Mouse (Mus musculus) hindbrain, embryonic 13.5 days (tissue): ENCODE results near the gene Fmo6. TPM values are rescaled to one million over a fixed set of nuclear protein-coding genes. Genes with fewer than 3 reads are reported as not detected.

ENCODE experiments used
- ATAC-seq: fragments of 200-750 bp; cut with Nextera tagmentation; 2 replicates; pipeline ENCODE4 v1.8.0; 2017; ENCODE audit warnings: moderate TSS enrichment; ENCODE audit not compliant: low FRiP score
- H3K27ac ChIP-seq: fragments of 300-500 bp; sonication (generic); 2 replicates; pipeline ENCODE4 v1.5.1; 2015; ENCODE audit warnings: inconsistent platforms, mild to moderate bottlenecking, moderate library complexity
- H3K27me3 ChIP-seq: fragments of 300-500 bp; sonication (generic); 2 replicates; pipeline ENCODE4 v1.6.1; 2015; ENCODE audit warnings: mild to moderate bottlenecking, inconsistent platforms
- H3K36me3 ChIP-seq: fragments of 300-500 bp; sonication (generic); 2 replicates; pipeline ENCODE4 v1.6.1; 2015; ENCODE audit warnings: mild to moderate bottlenecking, inconsistent platforms
- H3K4me1 ChIP-seq: fragments of 300-500 bp; sonication (generic); replicated peaks from 2 replicates; pipeline ENCODE4 v1.6.1; 2015; ENCODE audit warnings: inconsistent platforms
- H3K4me2 ChIP-seq: fragments of 300-500 bp; sonication (generic); 2 replicates; pipeline ENCODE4 v1.6.1; 2015; ENCODE audit warnings: inconsistent platforms, mild to moderate bottlenecking, moderate library complexity
- H3K4me3 ChIP-seq: fragments of 300-500 bp; sonication (generic); 2 replicates; pipeline ENCODE4 v1.5.1; 2015; ENCODE audit warnings: mild to moderate bottlenecking, inconsistent platforms
- H3K9ac ChIP-seq: fragments of 300-500 bp; sonication (generic); 2 replicates; pipeline ENCODE4 v1.6.1; 2015; ENCODE audit warnings: mild to moderate bottlenecking, inconsistent platforms
- H3K9me3 ChIP-seq: fragments of 300-500 bp; sonication (generic); 2 replicates; pipeline ENCODE4 v1.6.1; 2016; ENCODE audit warnings: inconsistent platforms
- WGBS: fragments of 180-500 bp; shearing (Covaris S2); methylation state at CpG from one replicate; pipeline ENCODE4 v1.1.7; 2015; 5-methylcytosine and 5-hydroxymethylcytosine counted together
- polyA plus RNA-seq: library from polyadenylated mRNA; unstranded; fragments of >200 nt; fragmentation: Nextera tagmentation; extraction: Ambion mirVana; gene quantifications from 2 replicates; pipeline ENCODE4 v1.2.1, GENCODE M21; 2015

The Fmo6 gene
- polyA plus RNA-seq, 1 experiment from 2014 or later = not detected

DNA sequence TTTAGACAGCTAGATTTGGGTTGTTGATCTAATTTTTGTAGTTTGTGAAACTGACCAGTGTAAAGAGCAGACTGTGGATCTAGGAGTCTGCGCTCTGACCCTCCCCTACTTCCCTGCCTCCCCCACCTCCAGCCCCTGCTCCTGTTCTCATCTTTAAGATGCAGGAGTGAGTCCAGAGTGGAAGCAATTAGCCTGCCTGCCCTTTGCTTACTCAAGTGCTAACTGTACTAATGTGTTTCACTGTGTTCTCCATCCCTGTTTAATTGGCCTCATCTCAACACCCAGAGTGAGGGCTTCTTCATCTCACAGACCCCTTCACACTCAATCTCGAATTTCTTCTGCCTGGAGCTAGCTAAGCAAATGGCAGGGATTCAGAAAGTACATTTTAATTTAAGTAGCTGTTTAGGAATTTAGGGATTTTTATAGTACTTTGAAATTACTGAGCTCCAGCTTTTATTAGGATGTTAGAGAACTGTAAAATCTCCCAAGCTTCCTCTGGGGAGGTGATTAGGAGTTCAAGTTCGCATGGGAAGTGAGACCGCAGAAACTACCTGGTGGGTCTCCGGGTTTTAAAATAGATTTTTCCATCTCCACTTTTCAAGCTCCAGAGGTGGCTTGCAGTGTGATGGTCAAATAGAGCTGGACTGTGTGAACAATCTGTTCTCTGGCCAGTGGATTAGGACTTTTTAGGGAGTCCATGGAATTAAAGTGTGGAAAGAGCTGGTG lies 818 bp upstream of the Fmo6 start:
- Histone ChIP-seq H3K4me3 (no peak overlapping the region), H3K9ac (no peak overlapping the region), H3K27ac (no peak overlapping the region), H3K36me3 (no peaks in the 10 kb centered on the region), H3K27me3 (no peaks in the 10 kb centered on the region), H3K9me3 (no peaks in the 10 kb centered on the region), H3K4me2 (no peak overlapping the region), H3K4me1 (no peaks in the 10 kb centered on the region)
- WGBS = 88% methylated on average over 5 of the region's 5 CpGs
- no peak for ATAC-seq

DNA sequence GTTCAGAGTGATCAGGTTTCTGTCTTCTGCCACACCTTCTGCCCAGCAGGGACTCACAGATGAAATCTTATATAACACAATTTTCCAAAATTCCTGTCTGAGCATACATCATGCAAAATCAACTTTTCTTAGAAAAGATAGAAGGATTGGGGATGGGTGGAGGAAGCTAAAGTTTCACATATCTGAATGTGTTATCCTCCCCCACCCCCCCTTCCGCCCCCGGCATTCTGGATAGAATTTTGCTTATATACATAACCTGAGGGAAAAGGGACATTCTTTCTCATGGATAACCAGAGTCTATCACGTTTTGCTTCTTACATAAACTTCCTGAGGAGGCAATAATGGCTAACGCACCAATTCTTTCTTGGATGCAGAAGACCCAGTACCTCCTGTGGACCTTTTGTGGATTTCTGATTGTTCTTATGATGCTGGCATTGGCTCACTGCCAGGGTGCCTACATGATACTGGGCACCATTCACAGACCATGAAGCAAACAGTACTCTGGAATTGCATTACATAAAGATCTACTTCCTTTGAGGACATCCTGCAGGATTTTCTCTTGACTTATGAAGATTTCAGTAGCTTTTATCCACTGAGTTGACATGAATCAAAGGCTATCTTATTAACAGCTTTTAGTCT lies 2.8 kb downstream of the Fmo6 start:
- Histone ChIP-seq H3K9me3 (no peaks in the 10 kb centered on the region), H3K27me3 (no peaks in the 10 kb centered on the region), H3K4me2 (no peak overlapping the region), H3K4me3 (no peak overlapping the region), H3K9ac (no peak overlapping the region), H3K27ac (no peak overlapping the region), H3K4me1 (no peaks in the 10 kb centered on the region), H3K36me3 (no peaks in the 10 kb centered on the region)
- no peak for ATAC-seq
- WGBS = 71% methylated on average over 4 of the region's 4 CpGs

DNA sequence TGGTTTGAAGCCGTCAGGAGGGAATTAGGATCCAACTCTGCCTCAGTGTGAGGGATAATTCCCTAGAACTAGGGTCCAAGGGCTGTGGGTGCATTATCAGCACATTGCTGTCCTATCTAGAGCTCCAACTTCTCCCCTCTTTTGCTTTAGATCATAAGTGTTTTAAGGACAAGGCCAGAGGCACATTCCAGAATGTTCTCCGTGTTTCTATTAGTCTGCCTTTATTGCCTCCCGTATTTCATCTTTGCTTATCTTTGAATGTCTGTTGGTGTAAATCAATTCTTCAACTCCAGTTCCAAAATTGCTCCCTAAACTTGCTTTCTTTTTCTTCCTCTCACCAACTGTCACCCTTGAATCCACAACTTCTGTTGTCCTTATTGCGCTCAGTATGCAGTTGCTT lies 4.9 kb downstream of the Fmo6 start:
- Histone ChIP-seq H3K36me3 (no peaks in the 10 kb centered on the region), H3K27me3 (no peaks in the 10 kb centered on the region), H3K4me1 (no peaks in the 10 kb centered on the region), H3K9ac (no peak overlapping the region), H3K9me3 (no peaks in the 10 kb centered on the region), H3K27ac (no peak overlapping the region), H3K4me2 (no peak overlapping the region), H3K4me3 (no peak overlapping the region)
- no peak for ATAC-seq
- 92% methylated on average over 4 of the region's 4 CpGs for WGBS

DNA sequence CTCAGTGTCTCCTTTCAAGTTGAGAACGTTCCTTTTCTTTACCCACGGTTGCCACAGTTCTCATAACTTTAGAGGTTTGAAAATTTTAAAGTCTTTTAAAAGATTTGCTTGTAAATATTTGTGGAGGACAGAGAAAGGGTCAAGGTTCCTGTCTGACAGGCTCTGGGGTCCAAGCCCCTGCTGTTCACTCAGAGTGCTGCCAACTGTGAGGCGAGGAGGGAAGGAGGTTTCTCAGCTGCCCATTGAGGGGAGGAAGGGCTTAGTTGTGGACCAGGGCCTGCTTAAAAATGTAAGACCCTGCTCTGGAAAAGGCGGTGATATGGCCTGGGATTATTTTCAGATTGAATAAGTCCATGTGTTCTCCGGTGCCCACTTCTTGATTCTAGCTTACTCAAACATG lies 5.4 kb downstream of the Fmo6 start:
- no peaks in the 10 kb centered on the region for H3K4me1 ChIP-seq
- H3K36me3 ChIP-seq = no peaks in the 10 kb centered on the region
- H3K9ac ChIP-seq = no peak overlapping the region
- H3K4me3 ChIP-seq = no peak overlapping the region
- no peaks in the 10 kb centered on the region for H3K27me3 ChIP-seq
- no peaks in the 10 kb centered on the region for H3K9me3 ChIP-seq
- no peak overlapping the region for H3K27ac ChIP-seq
- ATAC-seq = no peak
- 79% methylated on average over 5 of the region's 5 CpGs for WGBS
- H3K4me2 ChIP-seq = no peak overlapping the region

DNA sequence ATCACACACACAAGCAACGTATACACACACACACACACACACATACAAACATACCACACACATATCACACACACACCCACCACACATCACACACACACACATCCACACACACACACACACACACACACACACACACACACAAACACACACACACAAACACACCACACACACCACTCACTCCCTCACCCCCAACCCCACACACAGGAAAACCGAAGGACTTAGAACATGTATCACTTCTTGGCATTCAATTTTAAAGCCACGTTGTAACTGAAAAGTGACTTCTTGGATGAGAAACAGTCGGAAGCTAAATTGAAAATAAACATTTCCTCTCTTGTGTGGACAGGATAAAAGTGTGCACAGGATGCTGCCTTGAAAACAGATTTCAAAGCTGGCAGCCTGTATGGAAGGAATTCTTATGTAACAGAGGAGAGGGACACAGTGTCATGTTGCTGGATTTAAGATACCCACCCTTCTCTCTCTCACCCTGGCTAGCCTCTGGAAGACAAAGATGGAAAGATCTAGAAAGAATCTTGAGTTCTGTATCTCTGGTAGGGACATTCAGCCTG lies 5.9 kb downstream of the Fmo6 start:
- no peaks in the 10 kb centered on the region for H3K4me1 ChIP-seq
- ATAC-seq = no peak
- no peak overlapping the region for H3K4me3 ChIP-seq
- H3K27me3 ChIP-seq = no peaks in the 10 kb centered on the region
- H3K9me3 ChIP-seq = no peaks in the 10 kb centered on the region
- 77% methylated on average over 4 of the region's 4 CpGs for WGBS
- no peaks in the 10 kb centered on the region for H3K36me3 ChIP-seq
- no peak overlapping the region for H3K9ac ChIP-seq
- no peak overlapping the region for H3K4me2 ChIP-seq
- H3K27ac ChIP-seq = no peak overlapping the region

DNA sequence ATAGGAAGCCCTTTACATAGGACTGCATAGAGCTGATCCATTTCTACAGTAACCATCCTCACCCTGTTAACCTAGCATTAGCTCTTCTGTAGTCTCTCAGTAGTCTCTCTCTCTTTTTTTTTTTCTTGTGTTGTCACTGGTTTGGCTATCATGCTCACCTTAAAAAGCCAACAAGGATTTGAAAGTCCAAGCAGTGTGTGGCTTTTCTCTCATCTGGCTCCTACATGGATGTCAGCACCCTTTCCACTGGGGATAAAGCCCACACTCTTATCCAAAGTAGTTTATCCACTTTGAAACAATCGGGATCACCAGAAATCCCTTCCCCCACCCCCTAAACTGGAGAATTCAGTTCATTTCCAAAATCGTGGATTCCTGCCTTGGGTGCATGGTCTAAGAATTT lies 6.7 kb downstream of the Fmo6 start:
- H3K9me3 ChIP-seq = no peaks in the 10 kb centered on the region
- no peak overlapping the region for H3K4me2 ChIP-seq
- no peaks in the 10 kb centered on the region for H3K4me1 ChIP-seq
- WGBS = 69% methylated on average over 2 of the region's 2 CpGs
- no peaks in the 10 kb centered on the region for H3K36me3 ChIP-seq
- no peak overlapping the region for H3K27ac ChIP-seq
- no peaks in the 10 kb centered on the region for H3K27me3 ChIP-seq
- no peak overlapping the region for H3K4me3 ChIP-seq
- no peak for ATAC-seq
- H3K9ac ChIP-seq = no peak overlapping the region

DNA sequence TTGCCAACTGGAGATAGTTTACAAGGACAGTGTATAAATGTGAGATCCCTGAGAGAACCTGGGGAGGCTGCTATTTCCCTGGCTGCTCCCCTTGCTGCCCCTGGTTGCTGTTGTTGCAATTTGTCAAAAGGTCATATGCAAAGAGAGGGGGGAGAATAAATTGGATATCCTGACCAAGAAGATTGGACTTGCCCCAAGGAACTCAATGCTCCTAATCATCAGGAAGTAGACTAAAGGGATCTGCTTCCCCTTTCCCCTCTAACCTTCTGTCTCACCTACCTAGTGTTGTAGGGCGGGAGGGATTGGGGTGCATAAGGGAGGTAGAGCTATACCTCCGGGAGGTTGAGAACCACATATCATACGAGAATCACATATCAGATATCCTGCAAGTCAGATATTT lies 8.2 kb downstream of the Fmo6 start:
- no peak for ATAC-seq
- no peak overlapping the region for H3K4me3 ChIP-seq
- no peak overlapping the region for H3K27ac ChIP-seq
- no peak overlapping the region for H3K4me2 ChIP-seq
- H3K9ac ChIP-seq = no peak overlapping the region
- no peaks in the 10 kb centered on the region for H3K36me3 ChIP-seq
- H3K27me3 ChIP-seq = no peaks in the 10 kb centered on the region
- no peaks in the 10 kb centered on the region for H3K9me3 ChIP-seq
- WGBS = 94% methylated on average over 3 of the region's 3 CpGs
- no peaks in the 10 kb centered on the region for H3K4me1 ChIP-seq

DNA sequence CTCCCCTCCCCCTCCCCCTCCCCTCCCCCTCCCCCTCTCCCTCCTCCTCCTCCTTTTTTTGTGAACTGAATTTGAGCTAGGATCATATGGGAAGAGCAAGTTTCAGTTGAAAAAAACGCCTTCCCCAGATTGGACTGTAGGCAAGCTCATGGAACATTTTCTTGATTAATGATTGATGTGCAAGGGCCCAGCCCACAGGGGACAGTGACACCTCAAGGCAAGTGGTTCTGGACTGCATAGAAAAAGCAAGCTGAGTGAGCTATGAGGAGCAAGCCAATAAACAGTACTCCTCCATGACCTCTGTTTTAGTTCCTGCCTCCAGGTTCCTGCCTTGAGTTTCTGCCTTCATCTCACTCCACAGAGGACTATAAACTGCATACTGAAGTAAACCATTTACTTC lies 12.2 kb downstream of the Fmo6 start:
- Histone ChIP-seq H3K27me3 (no peaks in the 10 kb centered on the region), H3K9ac (no peak overlapping the region), H3K27ac (no peak overlapping the region), H3K4me1 (no peaks in the 10 kb centered on the region), H3K9me3 (no peaks in the 10 kb centered on the region), H3K36me3 (no peaks in the 10 kb centered on the region), H3K4me3 (no peak overlapping the region), H3K4me2 (no peak overlapping the region)
- WGBS = 92% methylated on average over 1 of the region's 1 CpGs
- ATAC-seq = no peak

DNA sequence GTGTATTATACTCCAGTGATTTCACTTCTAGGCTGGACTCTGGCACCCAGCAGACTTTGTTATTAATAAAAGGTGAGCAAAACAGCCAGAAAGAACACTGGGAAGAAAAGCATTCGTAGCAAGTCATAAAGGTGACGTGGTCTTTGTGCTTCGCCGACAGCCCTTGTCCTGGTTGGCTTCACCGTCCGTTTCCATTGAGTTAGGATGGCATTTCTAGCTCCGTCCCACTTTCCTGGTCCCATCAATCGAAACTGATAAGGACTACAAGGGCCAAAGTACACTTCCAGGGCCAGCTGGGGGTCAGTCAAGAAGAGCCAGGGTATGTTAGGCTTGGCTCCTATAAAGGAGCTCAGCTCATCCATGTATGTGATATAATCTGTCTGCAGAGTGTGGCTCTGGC lies 20.7 kb downstream of the Fmo6 start:
- H3K36me3 ChIP-seq = no peaks in the 10 kb centered on the region
- H3K27me3 ChIP-seq = no peaks in the 10 kb centered on the region
- 79% methylated on average over 8 of the region's 8 CpGs for WGBS
- no peak overlapping the region for H3K4me2 ChIP-seq
- H3K27ac ChIP-seq = no peak overlapping the region
- ATAC-seq = no peak
- no peaks in the 10 kb centered on the region for H3K4me1 ChIP-seq
- H3K9ac ChIP-seq = no peak overlapping the region
- no peaks in the 10 kb centered on the region for H3K9me3 ChIP-seq
- no peak overlapping the region for H3K4me3 ChIP-seq

DNA sequence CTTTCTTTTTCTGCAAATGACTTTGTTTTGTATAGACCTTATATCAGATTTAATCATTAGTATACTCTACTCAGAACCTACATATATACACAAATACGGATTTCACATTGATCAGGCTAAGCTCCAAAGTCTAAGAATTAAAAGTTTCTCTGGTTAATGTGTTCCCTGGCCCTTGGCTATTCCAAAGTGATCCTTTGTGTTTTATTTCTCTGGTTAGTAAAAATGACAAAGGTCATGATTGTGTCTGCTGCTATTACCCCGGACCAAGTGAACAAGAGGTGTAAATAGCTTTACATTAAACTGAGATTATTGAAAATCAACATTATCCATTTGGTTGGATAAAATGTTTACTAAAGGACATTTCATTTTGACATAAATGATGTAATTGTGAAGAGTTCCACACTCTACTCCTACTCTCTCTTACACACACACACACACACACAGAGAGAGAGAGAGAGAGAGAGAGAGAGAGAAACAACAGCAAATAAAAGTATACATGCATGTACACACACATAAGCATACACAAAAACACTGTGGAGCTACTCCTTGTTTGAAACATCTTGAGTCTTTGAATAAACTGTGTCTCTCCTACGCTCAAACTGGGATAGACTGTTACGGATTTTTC lies 22.3 kb downstream of the Fmo6 start:
- Histone ChIP-seq H3K9me3 (no peaks in the 10 kb centered on the region), H3K9ac (no peak overlapping the region), H3K27ac (no peak overlapping the region), H3K4me2 (no peak overlapping the region), H3K27me3 (no peaks in the 10 kb centered on the region), H3K4me3 (no peak overlapping the region), H3K4me1 (no peaks in the 10 kb centered on the region), H3K36me3 (no peaks in the 10 kb centered on the region)
- 92% methylated on average over 4 of the region's 4 CpGs for WGBS
- no peak for ATAC-seq

DNA sequence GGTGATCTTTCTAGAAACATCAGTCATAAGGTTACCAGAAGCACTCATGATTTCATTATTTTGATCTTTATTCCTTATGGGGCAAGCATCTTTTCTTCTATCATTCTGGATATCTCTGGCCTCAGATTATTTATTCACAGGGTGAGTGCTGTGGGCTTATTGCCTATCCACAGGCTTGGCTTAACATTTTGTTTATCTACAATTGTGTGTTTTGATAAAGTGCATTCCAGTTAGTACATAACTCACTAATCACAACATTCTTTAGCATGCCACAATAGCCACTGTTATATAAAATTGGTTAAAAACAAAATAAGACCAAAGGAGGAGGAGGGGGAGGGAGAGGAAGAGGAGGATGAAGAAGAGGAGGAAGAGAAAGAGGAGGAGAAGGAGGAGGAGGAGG lies 25.2 kb downstream of the Fmo6 start:
- no peak overlapping the region for H3K4me2 ChIP-seq
- no peak overlapping the region for H3K27ac ChIP-seq

DNA sequence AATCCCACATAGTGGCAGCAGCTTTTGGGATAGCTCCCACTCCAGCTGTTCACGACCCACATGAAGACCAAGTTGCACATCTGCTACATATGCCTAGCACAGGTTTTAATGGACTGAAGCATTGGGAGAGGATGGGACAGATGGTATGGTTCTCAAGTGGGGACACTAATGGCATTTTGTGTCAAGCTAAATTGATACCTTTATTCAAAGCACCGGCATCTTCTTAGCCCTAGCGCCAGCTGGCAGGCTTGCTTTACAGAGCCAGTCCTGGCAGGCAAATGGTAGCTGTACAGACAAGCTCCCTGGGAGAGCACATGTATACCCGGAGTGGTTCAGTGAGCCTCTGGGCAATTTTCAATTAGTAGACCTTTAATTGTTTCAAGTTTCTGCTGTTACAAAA lies 35.4 kb downstream of the Fmo6 start:
- peak; percentile 95 for ATAC-seq
- H3K27me3 ChIP-seq = no peaks in the 10 kb centered on the region
- no peak overlapping the region for H3K27ac ChIP-seq
- H3K4me2 ChIP-seq = no peak overlapping the region
- no peak overlapping the region for H3K9ac ChIP-seq
- H3K9me3 ChIP-seq = no peaks in the 10 kb centered on the region
- 58% methylated on average over 4 of the region's 4 CpGs for WGBS
- no peaks in the 10 kb centered on the region for H3K36me3 ChIP-seq
- H3K4me1 ChIP-seq = no peaks in the 10 kb centered on the region
- no peak overlapping the region for H3K4me3 ChIP-seq

More for the DNA sequence above, 25.2 kb downstream of the Fmo6 start:
- H3K27me3 ChIP-seq = no peaks in the 10 kb centered on the region
- H3K9ac ChIP-seq = no peak overlapping the region
- no peak for ATAC-seq
- H3K9me3 ChIP-seq = no peaks in the 10 kb centered on the region
- H3K4me1 ChIP-seq = no peaks in the 10 kb centered on the region
- H3K4me3 ChIP-seq = no peak overlapping the region
- no peaks in the 10 kb centered on the region for H3K36me3 ChIP-seq
